Mouse (Mus musculus) 3134 (cell line): ENCODE data around the gene Dera.
A peak's percentile ranks its signal among the peaks of the same experiment; 100 is the strongest.
"Not testable (repeated sequence)": the region's sequence is repeated elsewhere in the genome, so short reads cannot be mapped to it uniquely, and the experiment has no call there.

ENCODE experiments used
- DNase-seq: peaks from one replicate; pipeline ENCODE4 v3.0.0-alpha.2; 2011; ENCODE audit warnings: low spot score; ENCODE audit not compliant: insufficient read length; ENCODE audit errors: extremely low read depth

Gene Dera

GRCm38 (mm10) chr6:137754056-137754856, at the start of gene Dera:
TSS of gene Dera (plus strand) at chr6:137754546.
- DNase-seq, result peak; percentile 97

GRCm38 (mm10) chr6:137706209-137706608, 48.1 kb upstream of the Dera start:
- no peak for DNase-seq

- DNase-seq, result not testable (repeated sequence)
Observed at GRCm38 (mm10) chr6:137708726-137709405, 45.5 kb upstream of the Dera start.

- no peak for DNase-seq
Observed at GRCm38 (mm10) chr6:137710179-137711037, 43.9 kb upstream of the Dera start.

DNA sequence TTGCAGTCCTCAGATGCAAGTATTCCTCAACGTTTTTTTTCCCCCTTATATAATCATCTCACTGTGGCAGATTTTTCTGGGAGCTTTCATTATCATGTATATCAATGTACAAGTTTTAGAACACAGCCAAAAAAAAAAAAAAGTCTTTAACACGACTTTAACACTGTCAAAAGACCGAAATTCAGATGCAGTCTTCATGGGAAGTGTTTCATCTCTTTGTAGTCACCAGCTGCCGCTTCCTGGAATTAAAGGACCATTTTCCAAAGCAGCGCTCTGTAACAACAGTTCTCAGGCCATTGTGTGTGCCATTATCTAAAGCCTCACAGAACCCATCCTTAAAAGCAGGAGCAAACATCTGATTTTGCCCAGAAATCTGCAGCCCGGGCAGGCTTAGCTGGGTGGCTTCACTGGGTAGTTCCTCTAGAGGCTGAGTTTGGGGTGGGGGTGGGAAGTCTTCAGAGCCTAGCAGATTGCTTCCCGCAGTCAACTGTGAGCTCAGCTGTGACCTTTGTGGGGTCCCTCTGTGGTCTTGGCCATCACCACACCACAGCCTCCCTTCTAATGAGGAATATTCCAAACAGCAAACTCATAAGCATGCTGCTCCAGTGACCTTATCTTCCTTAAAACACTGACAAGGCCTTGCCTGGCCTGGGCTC, 41.6 kb upstream of the Dera start:
- DNase-seq, result no peak

- no peak for DNase-seq
Observed at GRCm38 (mm10) chr6:137713310-137713664, 41.1 kb upstream of the Dera start.

- no peak for DNase-seq
Observed at GRCm38 (mm10) chr6:137716802-137717201, 37.5 kb upstream of the Dera start.

GRCm38 (mm10) chr6:137722220-137722931, 32.0 kb upstream of the Dera start:
- peak; percentile 22 for DNase-seq

GRCm38 (mm10) chr6:137723898-137724297, 30.4 kb upstream of the Dera start:
- DNase-seq, result peak; percentile 31

GRCm38 (mm10) chr6:137734460-137734845, 19.9 kb upstream of the Dera start:
- DNase-seq, result no peak

DNA sequence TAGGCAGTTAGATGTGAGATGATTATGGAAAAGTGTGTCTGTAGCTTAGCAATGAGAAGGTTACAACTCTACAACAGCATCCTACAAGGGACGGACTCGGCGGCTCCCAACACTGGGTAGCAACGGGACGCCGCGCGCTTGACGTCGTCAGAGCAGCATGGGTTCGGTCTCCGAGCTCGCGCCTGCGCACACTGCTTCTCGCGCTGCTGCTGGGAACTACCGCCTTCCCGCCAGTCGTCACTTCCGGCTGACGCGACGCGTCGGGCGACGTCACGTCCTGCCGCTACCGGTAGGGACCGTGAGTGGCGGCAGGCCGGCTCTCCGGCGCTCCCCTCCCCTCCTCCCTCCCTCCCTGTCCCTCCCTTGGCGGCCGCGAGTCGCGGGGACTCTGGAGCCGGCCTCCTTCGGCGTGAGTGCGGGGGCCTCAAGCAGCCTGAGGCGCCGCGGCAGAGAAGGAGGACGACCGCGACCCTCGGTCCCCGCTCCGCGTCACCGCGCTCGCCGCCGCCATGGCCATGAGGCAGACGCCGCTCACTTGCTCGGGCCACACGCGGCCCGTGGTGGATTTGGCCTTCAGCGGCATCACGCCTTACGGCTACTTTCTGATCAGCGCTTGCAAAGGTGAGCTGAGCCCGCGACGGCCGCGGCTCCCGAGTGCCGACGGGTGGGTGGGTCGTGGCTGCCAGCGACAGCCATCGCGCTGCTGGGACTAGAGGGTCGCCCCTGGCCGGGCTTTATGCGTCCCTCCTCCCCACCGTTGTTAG, 19.3 kb upstream of the Dera start, which contains the start of gene Strap:
Strap (plus strand) TSS at position 233 of the 764 bp plus-strand sequence.
- DNase-seq, result peak; percentile 99

GRCm38 (mm10) chr6:137735671-137736238, 18.6 kb upstream of the Dera start:
- DNase-seq, result no peak

DNA sequence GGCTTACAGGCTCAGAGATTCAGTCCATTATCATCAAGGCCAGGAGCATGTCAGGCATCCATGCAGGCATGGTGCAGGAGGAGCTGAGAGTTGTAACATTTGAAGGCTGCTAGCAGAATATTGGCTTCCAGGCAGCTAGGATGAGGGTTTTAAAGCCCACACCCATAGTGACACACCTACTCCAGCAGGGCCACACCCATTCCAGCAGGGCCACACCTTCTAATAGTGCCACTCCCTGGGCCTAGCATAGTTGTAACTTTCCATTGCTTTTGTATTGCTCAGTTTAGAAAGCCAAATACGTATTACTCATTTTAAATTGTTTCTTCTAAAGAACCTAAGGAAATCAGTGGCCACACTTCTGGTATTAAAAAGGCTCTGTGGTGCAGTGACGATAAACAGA, 13.4 kb upstream of the Dera start:
- DNase-seq, result no peak

DNA sequence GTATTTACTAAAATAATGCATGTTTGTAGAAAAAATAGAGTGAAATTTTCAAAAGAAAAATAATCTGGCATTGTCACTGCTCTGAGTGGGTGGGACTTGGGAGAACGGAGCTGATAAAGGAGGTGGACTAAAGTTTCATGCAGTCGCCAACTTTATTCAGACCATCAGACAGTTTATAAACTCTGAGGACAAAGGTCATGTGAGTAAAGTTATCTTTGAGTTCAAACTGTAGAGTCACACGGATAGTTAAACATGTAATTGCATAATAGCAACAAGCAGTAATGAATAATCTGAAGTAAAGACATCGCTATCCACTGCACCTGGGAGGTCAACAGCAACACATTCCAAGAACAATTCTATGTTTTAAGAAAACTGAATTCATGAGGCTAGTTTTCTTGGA, 9.6 kb upstream of the Dera start:
- no peak for DNase-seq

- DNase-seq, result no peak
Observed at GRCm38 (mm10) chr6:137747174-137747928, 7.0 kb upstream of the Dera start.

DNA sequence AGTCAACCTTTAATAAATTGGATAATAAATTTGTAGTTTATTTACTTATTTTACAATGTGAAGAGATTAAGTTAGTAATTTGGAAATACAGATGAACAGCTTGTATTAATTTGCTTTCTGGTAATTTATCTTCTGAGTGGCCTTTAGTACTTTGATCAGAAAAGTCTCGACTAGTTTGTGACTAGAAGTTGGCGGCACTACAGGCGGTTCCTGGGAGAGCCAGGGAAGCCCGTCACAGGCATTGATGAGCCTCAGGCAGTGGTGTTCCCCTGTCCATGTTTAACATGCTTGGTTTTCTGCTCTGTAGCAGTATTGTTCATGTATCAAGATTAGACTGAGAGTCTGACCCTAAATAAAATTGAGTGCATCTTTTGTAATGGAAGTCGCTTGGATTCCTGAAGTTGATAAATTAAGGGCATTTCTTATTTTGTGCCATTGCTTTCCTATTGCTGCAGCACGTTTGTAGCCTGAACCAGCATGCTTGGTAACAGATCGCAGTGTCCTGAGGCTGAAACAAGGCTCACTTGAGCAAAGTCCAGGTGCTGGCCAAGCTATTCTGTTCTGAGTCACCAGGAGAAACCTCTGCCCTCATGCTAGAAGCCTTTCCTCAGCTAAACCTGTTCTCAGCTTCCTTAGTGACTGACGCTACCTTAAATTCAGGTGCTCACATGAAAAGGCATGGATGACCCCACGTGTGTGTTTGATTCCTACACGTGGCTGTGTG, 2.6 kb upstream of the Dera start:
- no peak for DNase-seq

DNA sequence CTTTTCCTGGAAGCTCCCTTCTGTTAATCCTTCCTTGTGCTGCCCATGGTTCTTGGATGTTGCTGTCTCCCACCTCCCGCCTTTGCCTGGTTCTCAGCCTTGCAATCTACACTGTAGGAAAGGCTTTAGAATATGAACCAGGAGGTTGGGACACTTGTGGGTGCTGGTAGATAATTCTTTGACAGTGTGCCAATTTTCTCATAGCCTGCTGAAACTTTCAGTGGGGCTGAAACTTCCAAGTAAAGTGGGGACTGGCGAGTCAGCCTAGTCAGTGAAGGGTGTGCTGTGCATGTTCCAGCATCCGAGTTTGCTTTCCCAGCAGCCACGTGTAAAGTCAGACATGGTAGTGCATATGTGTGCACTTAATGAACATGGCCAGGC, 2.1 kb upstream of the Dera start:
- no peak for DNase-seq

- no peak for DNase-seq
Observed at GRCm38 (mm10) chr6:137754857-137755232, 499 bp downstream of the Dera start.
